Mouse (Mus musculus): ENCODE measurements at regions not wholly inside any gene's neighbourhood (a gene's known extent, or its start where the extent isn't known, plus 50 kb on each side); places are given as distances from the start of the nearest gene placed in this dataset.

DNA sequence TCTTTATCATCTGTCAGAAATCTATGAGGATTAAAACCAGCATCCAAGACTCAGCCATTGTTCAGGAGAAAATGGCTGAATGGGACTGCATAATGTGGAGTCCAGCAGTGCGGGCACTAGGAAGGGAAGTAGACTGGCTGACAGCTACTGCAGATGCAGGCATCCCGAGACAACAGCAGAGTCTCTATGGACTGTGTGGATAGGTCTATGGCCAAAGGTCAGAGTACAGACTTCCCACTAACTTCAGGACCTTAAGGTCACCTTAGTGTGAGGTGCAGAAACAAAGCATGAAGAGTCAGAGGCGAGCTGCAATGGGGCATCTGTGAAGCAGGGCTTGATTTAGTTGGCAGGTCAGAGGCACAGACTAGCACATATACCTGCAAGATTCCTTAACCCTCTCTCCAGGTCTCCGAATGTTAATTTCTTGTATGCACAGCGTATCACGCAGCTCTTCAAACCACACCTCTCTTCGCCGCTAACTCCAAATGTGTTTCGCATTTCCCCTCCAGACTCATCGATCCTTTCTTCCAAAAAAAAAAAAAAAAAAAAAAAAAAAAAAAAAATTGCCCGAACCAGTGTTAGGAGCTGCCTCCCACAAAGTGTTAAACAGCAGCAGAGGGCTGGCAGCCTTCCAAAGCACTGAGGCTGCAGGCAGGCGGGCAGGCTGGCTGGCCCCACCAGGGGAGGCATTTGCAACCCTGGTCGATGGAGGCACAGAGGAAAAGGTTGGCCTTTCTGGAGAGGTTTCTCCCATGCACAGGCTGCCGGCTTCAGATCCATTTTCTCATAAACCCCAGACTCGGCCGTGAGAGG, 270.2 kb upstream of the Myt1l start:
- Histone ChIP-seq H3K4me3 (ENCODE audit: control insufficient read depth in 1 of 2, insufficient read depth in 1 of 2, low read depth in 2 of 2, low read length in 2 of 2) (no peak overlapping the region), H3K4me1 (ENCODE audit: control insufficient read depth in 1 of 2, insufficient read depth in 2 of 2, low read length in 2 of 2) (no peaks in the 10 kb centered on the region), H3K79me2 (ENCODE audit: control insufficient read depth, insufficient read depth, low read length, poor library complexity) (no peaks in the 10 kb centered on the region), H3K27ac (ENCODE audit: control insufficient read depth, low read depth, low read length) (no peak overlapping the region), H3K9ac (ENCODE audit: control insufficient read depth, low read depth, low read length, poor library complexity, severe bottlenecking) (no peak overlapping the region), H3K9me3 (replicated peaks; ENCODE audit: insufficient read depth, low read length) (no peaks in the 10 kb centered on the region), H3K36me3 (ENCODE audit: control insufficient read depth in 1 of 2, insufficient read depth in 2 of 2, low read length in 2 of 2) (no peaks in the 10 kb centered on the region), H3K27me3 (ENCODE audit: control insufficient read depth in 1 of 2, insufficient read depth in 2 of 2, low read length in 2 of 2) (no peaks in the 10 kb centered on the region)
- DNase-seq (ENCODE audit: low read depth, low spot score) = no peak
- TF ChIP-seq TAL1 (IDR thresholded peaks at IDR 0.05; ENCODE audit: low read length) = no peak
- no peak for TF ChIP-seq USF1 (IDR thresholded peaks at IDR 0.05; ENCODE audit: low read depth, low read length)
- TF ChIP-seq EP300 (IDR thresholded peaks at IDR 0.05; ENCODE audit: low read depth in 1 of 2, low read length in 2 of 2) = no peak
- no peak for TF ChIP-seq KAT2A (conservative IDR thresholded peaks at IDR 0.05; ENCODE audit: low read depth, low read length)
- TF ChIP-seq RCOR1 (IDR thresholded peaks at IDR 0.05; ENCODE audit: low read depth, low read length) = no peak
- TF ChIP-seq ZC3H11A (IDR thresholded peaks at IDR 0.05; ENCODE audit: low read depth, low read length) = no peak
- no peak for TF ChIP-seq BHLHE40 (IDR thresholded peaks at IDR 0.05; ENCODE audit: borderline replicate concordance, low read depth, low read length)

DNA sequence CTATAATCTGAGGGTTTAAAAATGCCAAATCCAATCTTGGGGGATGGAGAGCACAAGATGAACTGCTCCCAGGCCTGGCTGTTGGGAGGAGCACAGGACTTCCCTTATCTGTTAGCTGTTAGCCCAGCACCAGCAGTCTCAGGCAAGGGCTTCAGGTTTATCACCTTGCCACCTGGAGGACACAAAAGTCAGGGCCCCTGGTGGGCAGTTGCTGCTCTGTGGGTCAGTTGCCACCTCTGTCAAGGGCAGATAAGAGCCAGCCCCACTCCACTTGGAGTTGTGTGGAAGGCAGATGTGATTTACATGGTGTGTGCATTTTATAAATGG, 269.7 kb upstream of the Myt1l start:
- no peak for TF ChIP-seq ETS1 (IDR thresholded peaks at IDR 0.05; ENCODE audit: low read depth, low read length)
- no peak for TF ChIP-seq SMC3 (IDR thresholded peaks at IDR 0.05; ENCODE audit: low read depth, low read length)
- no peak for TF ChIP-seq TBP (IDR thresholded peaks at IDR 0.05; ENCODE audit: low read depth, low read length)
- TF ChIP-seq POLR2AphosphoS2 (IDR thresholded peaks at IDR 0.05; ENCODE audit: low read length) = no peak
- no peak for TF ChIP-seq ZMIZ1 (IDR thresholded peaks at IDR 0.05; ENCODE audit: low read depth, low read length)
- no peak for TF ChIP-seq KAT2A (conservative IDR thresholded peaks at IDR 0.05; ENCODE audit: low read depth, low read length)
- Histone ChIP-seq H3K27ac (ENCODE audit: control insufficient read depth, low read depth, low read length) (no peak overlapping the region), H3K4me3 (ENCODE audit: control insufficient read depth in 1 of 2, insufficient read depth in 1 of 2, low read depth in 2 of 2, low read length in 2 of 2) (no peak overlapping the region), H3K9me3 (replicated peaks; ENCODE audit: insufficient read depth, low read length) (no peaks in the 10 kb centered on the region), H3K4me1 (ENCODE audit: control insufficient read depth in 1 of 2, insufficient read depth in 2 of 2, low read length in 2 of 2) (no peaks in the 10 kb centered on the region), H3K9ac (ENCODE audit: control insufficient read depth, low read depth, low read length, poor library complexity, severe bottlenecking) (no peak overlapping the region), H3K27me3 (ENCODE audit: control insufficient read depth in 1 of 2, insufficient read depth in 2 of 2, low read length in 2 of 2) (no peaks in the 10 kb centered on the region), H3K36me3 (ENCODE audit: control insufficient read depth in 1 of 2, insufficient read depth in 2 of 2, low read length in 2 of 2) (no peaks in the 10 kb centered on the region), H3K79me2 (ENCODE audit: control insufficient read depth, insufficient read depth, low read length, poor library complexity) (no peaks in the 10 kb centered on the region)
- no peak for DNase-seq (ENCODE audit: low read depth, low spot score)

DNA sequence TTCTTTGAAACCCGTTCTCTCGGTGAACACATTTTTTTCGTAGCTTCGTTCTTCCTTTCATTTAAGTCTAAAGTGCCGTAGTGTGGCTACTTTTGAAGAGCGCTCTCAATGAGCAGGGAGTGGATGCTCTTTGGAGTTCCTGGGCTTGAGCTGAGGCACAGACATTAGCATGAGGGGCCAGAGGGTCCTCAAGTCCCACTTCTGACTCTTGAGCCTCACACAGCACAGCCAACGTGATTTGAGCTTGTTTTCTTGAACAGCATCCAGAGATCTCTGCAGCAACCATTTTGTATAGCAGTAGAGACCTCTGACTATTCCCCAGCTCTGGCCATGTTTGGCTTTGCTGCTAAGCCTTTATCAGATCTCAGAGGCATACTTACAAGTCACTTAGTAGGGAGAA, 269.2 kb upstream of the Myt1l start:
- Histone ChIP-seq H3K9me3 (replicated peaks; ENCODE audit: insufficient read depth, low read length) (no peaks in the 10 kb centered on the region), H3K4me3 (ENCODE audit: control insufficient read depth in 1 of 2, insufficient read depth in 1 of 2, low read depth in 2 of 2, low read length in 2 of 2) (no peak overlapping the region), H3K36me3 (ENCODE audit: control insufficient read depth in 1 of 2, insufficient read depth in 2 of 2, low read length in 2 of 2) (no peaks in the 10 kb centered on the region), H3K27me3 (ENCODE audit: control insufficient read depth in 1 of 2, insufficient read depth in 2 of 2, low read length in 2 of 2) (no peaks in the 10 kb centered on the region), H3K4me1 (ENCODE audit: control insufficient read depth in 1 of 2, insufficient read depth in 2 of 2, low read length in 2 of 2) (no peaks in the 10 kb centered on the region), H3K9ac (ENCODE audit: control insufficient read depth, low read depth, low read length, poor library complexity, severe bottlenecking) (no peak overlapping the region), H3K79me2 (ENCODE audit: control insufficient read depth, insufficient read depth, low read length, poor library complexity) (no peaks in the 10 kb centered on the region), H3K27ac (ENCODE audit: control insufficient read depth, low read depth, low read length) (no peak overlapping the region)
- no peak for TF ChIP-seq HCFC1 (IDR thresholded peaks at IDR 0.05; ENCODE audit: low read depth, low read length)
- DNase-seq (ENCODE audit: low read depth, low spot score) = no peak

Measured in MEL (cell line).